Mouse (Mus musculus) kidney, embryonic 14.5 days (tissue): Measurements from ENCODE around the gene Gm815. TPM values are rescaled to one million over a fixed set of nuclear protein-coding genes. Genes with fewer than 3 reads are reported as not detected.
A peak's percentile ranks its signal among the peaks of the same experiment; 100 is the strongest.

ENCODE experiments used
- ATAC-seq: fragments of 200-750 bp; cut with Nextera tagmentation; 2 replicates; pipeline ENCODE4 v1.8.0; 2017; ENCODE audit warnings: moderate number of reproducible peaks, mild to moderate bottlenecking, moderate TSS enrichment, moderate library complexity; ENCODE audit not compliant: low FRiP score, low TSS enrichment
- H3K27ac ChIP-seq: fragments of 300-500 bp; sonication (generic); 2 replicates; pipeline ENCODE4 v1.5.1; 2014; ENCODE audit warnings: low read depth, mild to moderate bottlenecking, low read length, moderate library complexity, mixed read lengths
- H3K27me3 ChIP-seq: fragments of 300-500 bp; sonication (generic); 2 replicates; pipeline ENCODE4 v1.6.1; 2014; ENCODE audit warnings: mild to moderate bottlenecking, low read length; ENCODE audit not compliant: control insufficient read depth, insufficient read depth
- H3K36me3 ChIP-seq: fragments of 300-500 bp; sonication (generic); 2 replicates; pipeline ENCODE4 v1.6.1; 2014; ENCODE audit warnings: low read length, mixed read lengths; ENCODE audit not compliant: control insufficient read depth, insufficient read depth
- H3K4me1 ChIP-seq: fragments of 300-500 bp; sonication (generic); 2 replicates; pipeline ENCODE4 v1.6.1; 2014; ENCODE audit warnings: low read length, mixed read lengths; ENCODE audit not compliant: control insufficient read depth, insufficient read depth
- H3K4me2 ChIP-seq: fragments of 300-500 bp; sonication (generic); replicated peaks from 2 replicates; pipeline ENCODE4 v1.6.1; 2014; ENCODE audit warnings: low read depth, mild to moderate bottlenecking, low read length
- H3K4me3 ChIP-seq: fragments of 300-500 bp; sonication (generic); 2 replicates; pipeline ENCODE4 v1.5.1; 2014; ENCODE audit warnings: mild to moderate bottlenecking, low read length
- H3K9ac ChIP-seq: fragments of 300-500 bp; sonication (generic); 2 replicates; pipeline ENCODE4 v1.6.1; 2014; ENCODE audit warnings: low read depth, mild to moderate bottlenecking, low read length, moderate library complexity
- H3K9me3 ChIP-seq: fragments of 300-500 bp; sonication (generic); 2 replicates; pipeline ENCODE4 v1.6.1; 2016; ENCODE audit warnings: low read length; ENCODE audit not compliant: control insufficient read depth
- WGBS: fragments of 180-500 bp; shearing (Covaris S2); extraction: QIAGEN DNeasy Blood & Tissue Kit; methylation state at CpG from one replicate; pipeline ENCODE4 v1.1.7; 2014; 5-methylcytosine and 5-hydroxymethylcytosine counted together
- polyA plus RNA-seq: library from polyadenylated mRNA; unstranded; fragments of >200 nt; fragmentation: Nextera tagmentation; extraction: Ambion mirVana; gene quantifications from 2 replicates; pipeline ENCODE4 v1.2.1, GENCODE M21; 2014

The Gm815 gene
- polyA plus RNA-seq, 1 experiment from 2014 or later, result not detected

DNA sequence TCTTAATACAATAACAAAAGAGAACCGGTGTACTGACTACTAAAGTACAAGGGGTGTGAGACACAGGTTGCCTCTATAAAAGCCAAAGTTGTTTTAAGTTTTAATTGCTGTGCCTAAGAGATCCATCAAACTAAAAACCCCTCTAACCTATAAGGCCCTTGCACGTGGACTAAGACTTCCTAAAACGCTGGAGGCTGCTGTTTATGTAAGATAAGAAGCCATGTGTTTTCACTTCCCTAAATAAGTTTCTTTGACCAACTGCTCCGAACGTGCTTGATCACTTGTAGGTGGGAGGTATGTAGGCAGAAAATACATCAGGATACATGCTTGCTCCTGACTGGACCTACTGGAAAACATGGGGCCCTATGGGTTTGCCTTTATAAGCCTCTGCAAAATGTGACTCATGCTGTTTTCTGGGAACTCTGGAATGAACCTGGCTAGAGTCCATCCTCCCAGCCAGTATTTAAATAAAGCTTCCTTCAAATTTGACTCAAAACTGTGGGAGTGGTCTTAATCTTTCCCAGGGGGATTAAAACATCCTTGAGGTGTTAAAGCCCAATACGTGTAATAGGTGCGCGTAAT lies 31.9 kb upstream of the Gm815 start:
- no peak overlapping the region for H3K4me3 ChIP-seq
- H3K4me1 ChIP-seq, result peaks cover 4% of the 10 kb centered on the region; the same call in 1 of the 2 replicates
- no peak overlapping the region for H3K9ac ChIP-seq
- no peaks in the 10 kb centered on the region for H3K9me3 ChIP-seq
- no peak for ATAC-seq
- no peaks in the 10 kb centered on the region for H3K27me3 ChIP-seq
- no peak overlapping the region for H3K4me2 ChIP-seq
- H3K36me3 ChIP-seq, result no peaks in the 10 kb centered on the region
- 51% methylated on average over 8 of the region's 8 CpGs for whole genome bisulfite sequencing
- H3K27ac ChIP-seq, result no peak overlapping the region

DNA sequence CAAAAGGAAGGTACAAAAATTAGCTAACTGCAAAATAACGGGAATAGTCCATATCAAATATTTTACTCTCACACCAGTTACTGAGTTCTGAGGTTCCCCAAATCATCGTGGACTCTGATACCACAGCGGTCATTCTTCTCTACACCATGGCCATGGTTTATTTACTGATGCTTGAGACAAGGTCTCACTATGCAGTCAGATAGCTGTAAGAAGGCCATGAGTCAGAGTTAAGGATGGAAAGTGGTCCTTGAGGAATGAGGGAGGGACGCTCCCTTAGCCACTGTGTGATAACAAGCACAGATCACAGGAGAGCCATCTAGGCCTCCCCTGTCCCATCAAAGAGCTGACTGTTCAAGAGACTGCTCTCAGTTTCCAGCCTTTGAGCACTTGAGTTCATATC lies 31.0 kb upstream of the Gm815 start:
- no peak overlapping the region for H3K9ac ChIP-seq
- WGBS, result 90% methylated on average over 4 of the region's 4 CpGs
- H3K36me3 ChIP-seq, result no peaks in the 10 kb centered on the region
- H3K4me3 ChIP-seq, result no peak overlapping the region
- no peak overlapping the region for H3K27ac ChIP-seq
- peaks cover 4% of the 10 kb centered on the region; the same call in 1 of the 2 replicates for H3K4me1 ChIP-seq
- H3K9me3 ChIP-seq, result no peaks in the 10 kb centered on the region
- H3K27me3 ChIP-seq, result no peaks in the 10 kb centered on the region
- no peak for ATAC-seq
- H3K4me2 ChIP-seq, result no peak overlapping the region

DNA sequence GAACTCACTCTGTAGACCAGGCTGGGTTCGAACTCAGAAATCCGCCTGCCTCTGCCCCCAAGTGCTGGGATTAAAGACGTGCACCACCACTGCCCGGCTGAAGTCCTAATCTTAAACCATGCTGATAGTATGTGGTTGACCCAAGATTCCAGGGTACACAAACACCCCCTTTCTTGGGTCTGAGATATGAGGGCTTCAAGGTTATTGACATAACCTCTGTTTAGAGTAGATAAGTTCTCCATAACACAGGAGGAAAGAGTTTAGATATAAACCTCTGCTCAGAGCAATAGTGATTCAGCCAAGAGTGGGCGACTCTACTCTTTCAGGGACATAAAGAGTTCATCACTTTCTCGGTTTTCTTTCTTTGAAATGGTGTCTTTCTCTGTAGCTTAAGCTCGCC lies 30.5 kb upstream of the Gm815 start:
- no peak for ATAC-seq
- no peaks in the 10 kb centered on the region for H3K36me3 ChIP-seq
- H3K4me3 ChIP-seq, result no peak overlapping the region
- H3K27ac ChIP-seq, result no peak overlapping the region
- 91% methylated on average over 7 of the region's 7 CpGs for WGBS
- H3K9me3 ChIP-seq, result no peaks in the 10 kb centered on the region
- no peak overlapping the region for H3K9ac ChIP-seq
- peaks cover 4% of the 10 kb centered on the region; the same call in 1 of the 2 replicates for H3K4me1 ChIP-seq
- H3K27me3 ChIP-seq, result no peaks in the 10 kb centered on the region
- no peak overlapping the region for H3K4me2 ChIP-seq

DNA sequence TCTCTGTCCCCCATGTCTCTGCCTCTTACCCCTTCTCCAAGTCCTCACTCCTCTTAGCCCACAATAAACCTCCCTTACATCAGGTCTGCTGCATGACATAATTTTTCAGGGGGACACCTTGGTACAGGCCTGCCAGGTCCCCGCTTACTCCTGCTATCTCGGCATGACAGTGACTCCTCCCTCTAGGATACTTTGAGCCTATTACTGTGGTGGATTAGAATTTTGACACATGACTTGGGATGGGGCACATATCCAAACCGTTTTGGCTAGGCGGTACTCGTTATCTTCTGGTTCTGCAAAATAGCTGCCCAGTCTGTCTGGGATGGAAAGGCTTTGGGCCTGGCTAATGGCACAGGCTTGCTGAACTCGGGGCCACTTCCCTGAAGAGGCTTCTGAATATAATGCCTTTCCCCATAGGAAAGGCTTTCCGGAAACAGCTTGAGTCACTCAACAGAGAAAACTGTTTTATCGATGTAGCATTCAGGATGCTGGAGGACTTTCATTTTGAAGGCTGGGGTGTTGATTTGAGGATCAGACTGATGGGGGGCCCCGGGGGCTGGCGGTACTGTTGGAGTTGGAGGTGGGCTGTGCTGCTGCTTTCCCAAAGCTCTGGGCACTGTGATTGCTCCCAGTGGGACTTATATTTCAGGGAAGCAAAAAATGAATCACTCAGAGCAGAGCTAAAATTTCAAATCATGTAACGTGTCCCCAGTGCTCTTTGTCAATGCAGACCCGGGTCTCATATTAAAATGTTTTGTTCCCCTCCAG lies 27.1 kb upstream of the Gm815 start:
- H3K9ac ChIP-seq, result no peak overlapping the region
- H3K9me3 ChIP-seq, result no peaks in the 10 kb centered on the region
- H3K36me3 ChIP-seq, result no peaks in the 10 kb centered on the region
- no peak overlapping the region for H3K4me2 ChIP-seq
- no peaks in the 10 kb centered on the region for H3K27me3 ChIP-seq
- whole genome bisulfite sequencing, result 70% methylated on average over 12 of the region's 12 CpGs
- 0 out of 2 replicates have a peak, but pooled peaks cover 1% of the 10 kb centered on the region for H3K4me1 ChIP-seq
- no peak overlapping the region for H3K4me3 ChIP-seq
- ATAC-seq, result peak; percentile 54; the same call in 1 of the 2 replicates
- peak overlapping the region; percentile 71 for H3K27ac ChIP-seq

DNA sequence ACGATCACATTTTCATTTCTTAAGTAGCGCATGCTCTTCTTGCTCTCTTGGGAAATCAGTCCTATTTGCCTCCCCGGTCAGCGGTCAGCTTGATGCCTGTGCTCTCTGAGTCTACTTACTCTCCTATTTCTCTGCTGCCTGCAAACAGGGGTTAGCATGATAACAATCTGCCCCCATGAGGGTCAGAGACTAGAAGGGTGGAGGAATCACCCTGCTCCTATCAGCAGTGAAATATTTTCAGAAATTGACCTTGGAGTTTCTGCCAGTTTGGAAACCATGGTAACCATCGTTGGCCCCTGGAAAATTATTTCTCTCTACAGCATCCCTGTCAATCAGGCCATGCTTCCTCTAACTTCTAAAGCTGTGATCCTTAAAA lies 26.5 kb upstream of the Gm815 start:
- no peak overlapping the region for H3K4me3 ChIP-seq
- 0 out of 2 replicates have a peak, but pooled peaks cover 6% of the 10 kb centered on the region for H3K4me1 ChIP-seq
- ATAC-seq, result no peak
- no peaks in the 10 kb centered on the region for H3K9me3 ChIP-seq
- WGBS, result 51% methylated on average over 5 of the region's 5 CpGs
- peak overlapping the region; percentile 71 for H3K27ac ChIP-seq
- no peak overlapping the region for H3K4me2 ChIP-seq
- no peak overlapping the region for H3K9ac ChIP-seq
- H3K36me3 ChIP-seq, result no peaks in the 10 kb centered on the region
- H3K27me3 ChIP-seq, result no peaks in the 10 kb centered on the region

DNA sequence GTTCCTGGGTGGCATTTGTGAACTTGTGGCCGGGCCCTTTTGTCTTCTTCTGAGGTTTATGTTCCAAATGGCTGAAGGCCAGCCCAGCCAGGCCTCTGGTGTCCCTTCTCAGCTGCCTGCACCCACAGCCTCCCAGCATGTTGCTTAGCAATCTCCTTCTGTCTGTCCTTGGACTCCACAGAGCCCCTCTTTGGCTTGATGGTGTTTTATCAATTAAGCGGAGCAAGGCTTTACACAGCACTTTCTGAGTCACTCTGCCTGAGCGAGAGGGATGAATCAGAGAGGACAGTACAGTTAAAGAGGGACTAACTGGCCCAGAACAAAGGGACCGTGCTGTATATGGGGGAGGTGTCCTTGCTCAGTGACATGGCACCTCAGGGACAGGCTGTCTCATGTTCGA lies 22.0 kb upstream of the Gm815 start:
- ATAC-seq, result no peak
- H3K9ac ChIP-seq, result 0 out of 2 replicates have a peak overlapping the region, but pooled peaks have one; percentile 18
- 59% methylated on average over 5 of the region's 5 CpGs for WGBS
- H3K4me1 ChIP-seq, result peaks cover 18% of the 10 kb centered on the region; the same call in 1 of the 2 replicates
- H3K27ac ChIP-seq, result peak overlapping the region; percentile 37; the same call in 1 of the 2 replicates
- no peaks in the 10 kb centered on the region for H3K9me3 ChIP-seq
- H3K36me3 ChIP-seq, result no peaks in the 10 kb centered on the region
- H3K4me2 ChIP-seq, result no peak overlapping the region
- no peaks in the 10 kb centered on the region for H3K27me3 ChIP-seq
- H3K4me3 ChIP-seq, result no peak overlapping the region

DNA sequence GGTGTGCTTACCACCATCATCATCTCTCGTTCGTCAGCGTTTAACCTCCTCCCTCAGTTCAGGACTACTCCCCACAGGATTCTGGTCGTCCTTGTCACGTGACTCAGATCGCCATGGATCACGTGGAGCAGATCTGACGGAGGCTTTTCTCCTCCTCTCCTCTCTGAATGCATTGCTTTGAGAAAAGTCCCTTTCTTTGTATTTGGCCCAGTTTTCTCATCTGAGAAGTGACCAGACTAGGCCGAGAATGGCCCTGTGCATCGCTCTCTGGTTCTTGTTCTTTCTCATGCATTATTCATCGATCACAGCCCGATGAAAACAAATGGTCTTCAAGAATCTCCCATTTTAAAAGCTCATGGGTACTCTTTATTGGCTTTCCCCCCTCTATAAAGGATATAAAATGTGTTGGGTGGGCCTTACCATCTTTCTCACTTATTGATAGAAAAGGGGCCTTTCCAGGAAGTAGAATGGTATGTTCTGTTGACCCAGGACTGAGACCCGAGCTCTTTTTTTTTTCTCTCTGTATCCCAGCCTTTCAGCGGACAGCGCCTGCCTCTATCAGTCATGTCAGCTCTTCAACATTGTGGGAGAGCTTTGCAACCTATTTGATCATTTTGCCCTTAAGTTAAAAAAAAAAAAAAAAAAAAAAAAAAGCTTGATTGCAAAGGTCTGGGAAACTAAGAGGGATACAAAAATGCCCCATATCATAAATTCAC lies 20.5 kb upstream of the Gm815 start:
- H3K4me1 ChIP-seq, result peaks cover 25% of the 10 kb centered on the region
- no peaks in the 10 kb centered on the region for H3K9me3 ChIP-seq
- ATAC-seq, result peak; percentile 5
- no peak overlapping the region for H3K9ac ChIP-seq
- H3K4me2 ChIP-seq, result no peak overlapping the region
- 67% methylated on average over 15 of the region's 15 CpGs for WGBS
- no peaks in the 10 kb centered on the region for H3K36me3 ChIP-seq
- no peaks in the 10 kb centered on the region for H3K27me3 ChIP-seq
- peak overlapping the region; percentile 87 for H3K27ac ChIP-seq
- H3K4me3 ChIP-seq, result no peak overlapping the region

DNA sequence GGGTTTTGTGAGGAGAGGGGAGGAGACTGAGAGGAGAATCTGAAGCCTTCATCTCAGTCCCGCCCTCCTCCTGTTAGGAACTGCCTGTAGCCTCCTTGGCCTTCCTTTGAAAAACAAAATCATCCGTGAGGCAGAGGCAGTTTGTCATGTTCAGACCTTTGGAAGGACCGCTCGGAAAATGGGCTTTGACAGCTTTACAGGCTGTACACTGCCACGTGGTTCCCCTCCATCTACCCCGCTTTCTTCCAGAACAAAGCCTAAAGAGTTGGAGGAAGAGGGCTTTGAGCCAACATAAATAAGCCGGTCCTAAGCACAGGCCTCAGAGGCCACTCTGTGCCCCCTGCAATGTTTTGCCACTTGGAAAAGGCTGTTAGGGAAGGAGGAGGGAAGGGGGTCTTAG lies 19.9 kb upstream of the Gm815 start:
- ATAC-seq, result peak; percentile 95
- H3K27me3 ChIP-seq, result no peaks in the 10 kb centered on the region
- peak overlapping the region; percentile 87 for H3K27ac ChIP-seq
- H3K4me3 ChIP-seq, result no peak overlapping the region
- no peaks in the 10 kb centered on the region for H3K36me3 ChIP-seq
- H3K9ac ChIP-seq, result no peak overlapping the region
- no peak overlapping the region; the same call in 1 of the 2 replicates for H3K4me2 ChIP-seq
- WGBS, result 12% methylated on average over 7 of the region's 7 CpGs
- peaks cover 28% of the 10 kb centered on the region for H3K4me1 ChIP-seq
- no peaks in the 10 kb centered on the region for H3K9me3 ChIP-seq

DNA sequence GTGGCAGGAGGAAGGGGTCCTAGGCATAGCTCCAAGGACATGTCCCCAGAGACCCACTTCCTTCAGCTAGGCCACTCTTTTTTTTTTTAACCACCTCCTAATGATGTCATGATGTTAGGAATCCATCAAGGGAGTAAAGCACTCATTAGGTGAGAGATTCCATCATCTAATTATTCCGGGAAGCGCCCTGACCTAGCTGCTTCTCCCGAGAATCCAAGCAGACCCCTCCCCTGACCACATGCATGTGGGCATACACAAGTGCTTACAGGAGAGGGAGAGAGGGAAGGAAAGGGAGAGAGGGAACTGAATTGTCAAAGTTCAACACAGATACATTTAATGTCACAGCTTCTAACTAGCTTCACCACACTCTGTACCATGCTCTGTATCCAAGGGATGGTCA lies 16.1 kb upstream of the Gm815 start:
- Histone ChIP-seq H3K4me2 (no peak overlapping the region), H3K27me3 (no peaks in the 10 kb centered on the region), H3K4me1 (peaks cover 28% of the 10 kb centered on the region), H3K9ac (no peak overlapping the region), H3K9me3 (no peaks in the 10 kb centered on the region), H3K4me3 (no peak overlapping the region), H3K27ac (no peak overlapping the region; the same call in 1 of the 2 replicates), H3K36me3 (no peaks in the 10 kb centered on the region)
- ATAC-seq, result no peak
- WGBS, result 51% methylated on average over 3 of the region's 3 CpGs
